Mouse (Mus musculus) subcutaneous adipose tissue, adult 2 months (tissue): ENCODE results near the gene Thap12. TPM values are rescaled to one million over a fixed set of nuclear protein-coding genes. Genes with fewer than 3 reads are reported as not detected.

Experiments
- polyA plus RNA-seq: library from polyadenylated mRNA; depleted of rRNA; stranded (reverse); fragments of >200 nt; gene quantifications from 2 replicates; pipeline ENCODE4 v1.2.3, GENCODE M21; 2012; ENCODE audit warnings: low replicate concordance; rRNA removed

Thap12 gene
- 18.9 and 21.9 TPM in 2 replicates for polyA plus RNA-seq

DNA sequence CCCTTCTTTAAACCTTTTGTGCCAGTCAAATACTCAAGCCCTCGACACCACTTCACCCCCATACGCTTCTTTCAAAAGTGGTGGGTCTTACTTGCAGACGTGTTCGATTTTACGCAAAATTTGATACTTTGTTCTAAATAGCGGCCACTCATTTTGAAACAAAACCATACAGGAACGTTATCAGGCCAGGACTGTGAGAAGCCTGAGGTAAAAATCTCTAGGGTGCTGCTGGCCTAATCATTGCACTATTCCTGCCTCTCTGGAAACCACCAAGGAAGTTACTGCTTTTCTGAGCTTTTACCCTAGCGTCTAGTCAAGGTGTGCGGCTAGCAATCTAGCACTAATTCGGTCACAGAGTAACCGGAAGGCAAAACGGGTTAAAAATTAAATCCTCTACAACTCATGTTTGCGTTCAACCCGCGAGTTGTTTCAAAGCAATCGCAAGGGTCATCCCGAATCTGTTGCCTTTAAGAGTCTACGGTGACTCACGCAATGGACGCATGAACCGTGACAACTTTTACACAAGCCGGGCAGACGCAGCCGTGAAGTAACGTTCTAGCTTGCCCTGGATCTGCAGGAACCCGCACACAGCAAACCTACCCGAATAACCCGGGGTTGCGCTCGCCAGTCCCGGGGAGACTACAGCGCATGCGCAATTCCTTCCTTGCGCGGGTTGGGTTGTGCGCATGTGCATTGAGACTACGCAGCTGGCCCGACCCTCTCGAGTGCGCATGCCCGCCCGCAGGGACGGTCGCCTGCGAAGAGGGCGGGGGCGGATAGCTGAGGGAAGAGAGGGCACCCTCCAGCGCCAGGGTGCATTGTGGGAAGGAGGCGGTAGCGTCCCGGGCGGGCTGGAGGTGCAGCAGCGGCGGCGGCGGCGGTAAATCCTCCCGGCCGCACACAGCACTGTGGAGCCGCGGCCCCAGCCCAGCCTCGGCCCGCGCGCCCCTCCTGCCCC, at the start of gene Thap12:
Thap12 (plus strand) TSS at position 821 of the 958 bp plus-strand sequence.

DNA sequence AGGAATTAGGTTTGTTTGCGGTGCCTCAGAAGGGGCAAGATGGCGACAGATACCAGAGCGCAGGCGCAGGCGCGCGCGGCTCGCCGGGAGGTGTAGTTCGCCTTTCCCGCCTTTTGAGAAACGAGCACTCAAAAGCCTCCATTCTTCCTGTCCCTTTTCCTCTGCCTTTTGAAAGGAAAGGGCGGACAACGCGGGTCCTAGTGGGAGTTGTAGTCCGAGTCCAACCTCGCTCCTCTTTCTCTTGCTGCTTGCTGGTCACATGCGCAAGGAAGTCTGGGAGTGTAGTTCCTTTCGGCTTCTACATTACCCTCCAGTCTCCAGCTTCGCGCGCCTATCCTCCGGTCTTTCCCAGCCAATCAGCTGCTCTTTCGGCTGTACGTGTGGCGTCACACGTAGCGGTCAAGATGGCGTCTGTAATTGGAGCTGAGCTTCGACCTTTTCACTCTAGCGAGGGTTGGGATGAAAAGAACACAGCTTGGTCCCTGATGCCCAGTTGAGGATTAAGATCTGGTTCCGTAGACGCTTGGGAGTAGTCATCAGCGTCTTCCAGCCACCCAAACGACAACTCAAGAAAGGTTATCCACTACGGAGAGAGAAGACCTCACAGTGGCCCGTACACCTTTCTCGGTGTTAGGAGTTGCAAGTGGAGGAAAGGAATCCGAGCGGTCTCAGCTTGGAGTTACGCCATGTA, 46.2 kb upstream of the Thap12 start, which contains the start of gene Emsy:
Emsy (minus strand) TSS at position 253 of the 691 bp plus-strand sequence.

Other genes with a start within 250 kb of the Thap12 start
- gene Lrrc32, start 213.8 kb upstream of the Thap12 start, polyA plus RNA-seq, result 36.5 and 53.7 TPM in 2 replicates
- gene Emsy, start 46.3 kb upstream of the Thap12 start, polyA plus RNA-seq, result 13.0 and 38.5 TPM in 2 replicates
- gene Wnt11, start 132.0 kb downstream of the Thap12 start, polyA plus RNA-seq, result 11.5 and 30.2 TPM in 2 replicates